Mouse (Mus musculus) cortical plate, adult 2 months (tissue): ENCODE data around the gene Vps72. TPM values are rescaled to one million over a fixed set of nuclear protein-coding genes. Genes with fewer than 3 reads are reported as not detected.
A peak's percentile ranks its signal among the peaks of the same experiment; 100 is the strongest.

ENCODE experiments used
- H3K27ac ChIP-seq: fragments of 200-500 bp; 2 replicates; pipeline ENCODE4 v1.5.1; 2012; ENCODE audit warnings: low read length, control low read depth, inconsistent platforms; ENCODE audit not compliant: insufficient read depth
- H3K4me1 ChIP-seq: fragments of 200-500 bp; 2 replicates; pipeline ENCODE4 v1.6.1; 2011; ENCODE audit warnings: low read length; ENCODE audit not compliant: control insufficient read depth, insufficient read depth
- H3K4me3 ChIP-seq: fragments of 200-500 bp; 2 replicates; pipeline ENCODE4 v1.5.1; 2011; ENCODE audit warnings: mild to moderate bottlenecking, low read length, control low read depth; ENCODE audit not compliant: insufficient read depth
- CTCF ChIP-seq: fragments of 200-500 bp; IDR thresholded peaks from 2 replicates; pipeline ENCODE4 v1.5.1; 2011; ENCODE audit warnings: mild to moderate bottlenecking, control low read depth, low read length; ENCODE audit not compliant: insufficient read depth; ENCODE audit errors: extremely low read depth
- POLR2A ChIP-seq: fragments of 200-500 bp; IDR thresholded peaks from 2 replicates; pipeline ENCODE4 v1.6.1; 2011; ENCODE audit warnings: mild to moderate bottlenecking, low read length, control low read depth; ENCODE audit not compliant: insufficient read depth; ENCODE audit errors: extremely low read depth
- polyA plus RNA-seq: library from polyadenylated mRNA; depleted of rRNA; stranded (reverse); fragments of >200 nt; gene quantifications from 2 replicates; pipeline ENCODE4 v1.2.3, GENCODE M21; 2012; rRNA removed

Gene Vps72
- polyA plus RNA-seq: 48.0 and 52.4 TPM in 2 replicates

GRCm38 (mm10) chr3:95110911-95111726 lies at the start of gene Vps72:
Gene Vps72 (plus strand): TSS chr3:95111022.
- Histone ChIP-seq H3K4me1 (no peaks in the 10 kb centered on the region), H3K4me3 (peak within 1 kb of the TSS; percentile 67), H3K27ac (no peak within 1 kb of the TSS; the same call in 1 of the 2 replicates)
- TF ChIP-seq POLR2A (peak; percentile 64; the same call in 1 of the 2 replicates), CTCF (no peak)

GRCm38 (mm10) chr3:95063741-95064140 lies 47.1 kb upstream of the Vps72 start:
- H3K4me1 ChIP-seq: no peaks in the 10 kb centered on the region
- H3K27ac ChIP-seq: no peak overlapping the region
- no peak overlapping the region for H3K4me3 ChIP-seq
- TF ChIP-seq POLR2A: no peak
- TF ChIP-seq CTCF: no peak

- H3K4me1 ChIP-seq: no peaks in the 10 kb centered on the region; the same call in 1 of the 2 replicates
- TF ChIP-seq CTCF (no peak), POLR2A (no peak)
- H3K27ac ChIP-seq: no peak overlapping the region
- no peak overlapping the region for H3K4me3 ChIP-seq
Measured at GRCm38 (mm10) chr3:95065553-95065952, 45.3 kb upstream of the Vps72 start.

- H3K4me1 ChIP-seq: no peaks in the 10 kb centered on the region; the same call in 1 of the 2 replicates
- H3K4me3 ChIP-seq: no peak overlapping the region
- TF ChIP-seq POLR2A (no peak), CTCF (no peak)
- H3K27ac ChIP-seq: no peak overlapping the region
Measured at GRCm38 (mm10) chr3:95066095-95066494, 44.7 kb upstream of the Vps72 start.

- H3K4me3 ChIP-seq: no peak overlapping the region
- no peak for TF ChIP-seq CTCF
- no peak for TF ChIP-seq POLR2A
- H3K4me1 ChIP-seq: no peaks in the 10 kb centered on the region; the same call in 1 of the 2 replicates
- no peak overlapping the region for H3K27ac ChIP-seq
Measured at GRCm38 (mm10) chr3:95066570-95066969, 44.3 kb upstream of the Vps72 start.

GRCm38 (mm10) chr3:95071606-95072005 lies 39.2 kb upstream of the Vps72 start:
- TF ChIP-seq CTCF: no peak
- no peak for TF ChIP-seq POLR2A
- Histone ChIP-seq H3K4me3 (no peak overlapping the region), H3K27ac (no peak overlapping the region), H3K4me1 (no peaks in the 10 kb centered on the region; the same call in 1 of the 2 replicates)

- TF ChIP-seq CTCF (no peak), POLR2A (no peak)
- H3K4me1 ChIP-seq: 0 out of 2 replicates have a peak, but pooled peaks cover 2% of the 10 kb centered on the region
- H3K27ac ChIP-seq: no peak overlapping the region
- H3K4me3 ChIP-seq: no peak overlapping the region
Measured at GRCm38 (mm10) chr3:95088071-95088470, 22.8 kb upstream of the Vps72 start.

GRCm38 (mm10) chr3:95100854-95101253 lies 10.0 kb upstream of the Vps72 start:
- H3K27ac ChIP-seq: no peak overlapping the region
- H3K4me3 ChIP-seq: no peak overlapping the region
- no peak for TF ChIP-seq CTCF
- no peak for TF ChIP-seq POLR2A
- H3K4me1 ChIP-seq: peaks cover 7% of the 10 kb centered on the region; the same call in 1 of the 2 replicates

GRCm38 (mm10) chr3:95105121-95105520 lies 5.7 kb upstream of the Vps72 start:
- peak overlapping the region; percentile 98 for H3K27ac ChIP-seq
- H3K4me1 ChIP-seq: peaks cover 5% of the 10 kb centered on the region; the same call in 1 of the 2 replicates
- no peak for TF ChIP-seq CTCF
- no peak for TF ChIP-seq POLR2A
- H3K4me3 ChIP-seq: peak overlapping the region; percentile 75
